Mouse (Mus musculus): ENCODE measurements at regions not wholly inside any gene's neighbourhood (a gene's known extent, or its start where the extent isn't known, plus 50 kb on each side); places are given as distances from the start of the nearest gene placed in this dataset.
A peak's percentile ranks its signal among the peaks of the same experiment; 100 is the strongest.

DNA sequence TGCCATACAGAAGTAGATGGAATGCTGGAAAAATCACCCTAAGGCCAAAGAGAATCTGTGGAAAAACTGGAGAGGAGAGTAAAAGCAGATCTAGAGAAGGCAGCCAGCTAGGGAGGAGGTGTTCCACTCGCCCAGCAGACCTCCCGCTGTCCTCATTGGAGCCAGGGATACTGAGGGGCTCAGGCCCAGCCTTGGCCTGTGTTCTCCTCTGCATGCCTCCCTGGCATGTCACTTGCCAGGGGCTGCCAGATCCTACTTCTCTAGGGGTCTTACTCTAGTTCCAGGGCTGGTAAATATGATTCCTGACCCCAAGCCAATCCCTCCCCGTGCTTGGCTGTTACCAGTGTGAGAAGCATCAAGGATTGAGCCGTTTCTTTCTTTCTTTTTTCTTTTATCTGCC, 59.5 kb upstream of the Cdon start:
- H3K4me2 ChIP-seq (replicated peaks) = peak overlapping the region; percentile 17; the same call in 1 of the 2 replicates
- no peaks in the 10 kb centered on the region for H3K36me3 ChIP-seq
- no peak overlapping the region for H3K9ac ChIP-seq
- peak overlapping the region; percentile 93 for H3K27ac ChIP-seq
- no peak overlapping the region for H3K4me3 ChIP-seq
- 15% methylated on average over 4 of the region's 4 CpGs for WGBS
- ATAC-seq (ENCODE audit: low FRiP score, low read depth) = no peak
- H3K27me3 ChIP-seq = no peaks in the 10 kb centered on the region
- peaks cover 67% of the 10 kb centered on the region for H3K4me1 ChIP-seq
- no peaks in the 10 kb centered on the region for H3K9me3 ChIP-seq

DNA sequence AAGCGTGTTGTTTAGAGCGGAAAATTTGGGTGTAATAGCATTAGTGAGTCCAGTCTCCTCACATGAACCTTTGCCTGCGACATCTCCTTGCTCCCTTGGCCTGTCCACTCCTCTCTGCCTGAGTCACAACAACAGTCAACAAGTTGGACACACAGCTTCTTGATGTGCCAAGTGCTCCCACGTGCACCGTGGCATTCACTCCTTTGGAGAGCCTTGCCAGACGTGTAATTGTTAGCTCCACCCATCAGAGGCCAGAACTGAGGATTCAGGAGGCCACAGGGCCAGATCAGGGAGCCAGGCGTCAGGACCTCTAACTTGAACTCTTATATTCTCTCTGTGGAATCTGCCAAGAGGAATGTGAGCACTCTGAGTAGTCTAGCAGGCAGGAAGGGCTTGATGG, 58.7 kb upstream of the Cdon start:
- no peak overlapping the region for H3K4me3 ChIP-seq
- no peak overlapping the region for H3K9ac ChIP-seq
- H3K9me3 ChIP-seq = no peaks in the 10 kb centered on the region
- H3K4me1 ChIP-seq = peaks cover 67% of the 10 kb centered on the region
- H3K36me3 ChIP-seq = no peaks in the 10 kb centered on the region
- no peak for ATAC-seq (ENCODE audit: low FRiP score, low read depth)
- peak overlapping the region; percentile 93 for H3K27ac ChIP-seq
- no peaks in the 10 kb centered on the region for H3K27me3 ChIP-seq
- H3K4me2 ChIP-seq (replicated peaks) = peak overlapping the region; percentile 21; the same call in 1 of the 2 replicates
- WGBS = 45% methylated on average over 7 of the region's 7 CpGs

DNA sequence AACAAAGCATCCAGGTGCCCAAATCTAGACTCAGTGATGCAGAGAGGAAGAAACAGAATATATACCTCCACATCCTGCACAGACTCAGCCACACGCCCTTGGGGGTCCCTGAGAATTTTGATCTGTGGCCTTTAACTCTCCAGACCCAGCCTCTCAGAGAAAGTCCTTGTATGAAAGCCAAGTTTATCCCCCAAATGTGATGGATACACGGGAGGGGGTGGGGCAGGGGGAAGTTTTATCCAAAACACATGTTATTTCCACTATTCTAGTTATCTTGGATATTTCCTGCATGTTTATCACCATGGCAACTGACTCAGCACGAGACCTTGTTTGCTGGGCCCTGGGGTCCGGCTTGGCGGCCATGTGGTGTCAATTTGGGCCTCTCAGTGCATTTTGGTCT, 57.8 kb upstream of the Cdon start:
- Histone ChIP-seq H3K4me2 (replicated peaks) (peak overlapping the region; percentile 21), H3K9me3 (no peaks in the 10 kb centered on the region), H3K36me3 (no peaks in the 10 kb centered on the region), H3K27ac (peak overlapping the region; percentile 93), H3K4me3 (no peak overlapping the region), H3K9ac (no peak overlapping the region; the same call in 1 of the 2 replicates), H3K4me1 (peaks cover 71% of the 10 kb centered on the region), H3K27me3 (no peaks in the 10 kb centered on the region)
- WGBS = 15% methylated on average over 5 of the region's 5 CpGs
- ATAC-seq (ENCODE audit: low FRiP score, low read depth) = peak; percentile 77

DNA sequence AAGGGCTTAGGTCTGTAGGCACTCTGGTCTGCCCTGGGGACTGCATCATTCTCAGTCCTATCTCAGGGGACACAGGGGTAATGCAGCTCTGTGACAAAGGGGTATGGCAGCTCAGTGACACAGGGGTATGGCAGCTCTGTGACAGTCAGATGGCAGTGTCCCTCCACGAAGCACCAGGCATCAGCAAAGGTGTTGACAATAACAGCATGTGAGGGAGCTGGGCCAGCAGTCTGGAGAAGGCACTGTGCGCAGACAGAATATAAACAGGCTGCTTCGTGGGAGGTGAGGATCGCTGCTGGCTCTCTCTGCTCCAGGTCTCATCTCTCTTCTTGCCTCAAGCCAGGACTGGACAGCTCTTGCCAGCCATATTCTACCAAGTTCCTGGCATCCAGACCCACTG, 57.0 kb upstream of the Cdon start:
- H3K36me3 ChIP-seq = no peaks in the 10 kb centered on the region
- H3K4me1 ChIP-seq = peaks cover 73% of the 10 kb centered on the region
- no peak overlapping the region for H3K4me3 ChIP-seq
- H3K9ac ChIP-seq = no peak overlapping the region; the same call in 1 of the 2 replicates
- no peak for ATAC-seq (ENCODE audit: low FRiP score, low read depth)
- no peaks in the 10 kb centered on the region for H3K9me3 ChIP-seq
- no peak overlapping the region for H3K4me2 ChIP-seq (replicated peaks)
- peak overlapping the region; percentile 93 for H3K27ac ChIP-seq
- H3K27me3 ChIP-seq = no peaks in the 10 kb centered on the region
- 60% methylated on average over 4 of the region's 4 CpGs for WGBS

DNA sequence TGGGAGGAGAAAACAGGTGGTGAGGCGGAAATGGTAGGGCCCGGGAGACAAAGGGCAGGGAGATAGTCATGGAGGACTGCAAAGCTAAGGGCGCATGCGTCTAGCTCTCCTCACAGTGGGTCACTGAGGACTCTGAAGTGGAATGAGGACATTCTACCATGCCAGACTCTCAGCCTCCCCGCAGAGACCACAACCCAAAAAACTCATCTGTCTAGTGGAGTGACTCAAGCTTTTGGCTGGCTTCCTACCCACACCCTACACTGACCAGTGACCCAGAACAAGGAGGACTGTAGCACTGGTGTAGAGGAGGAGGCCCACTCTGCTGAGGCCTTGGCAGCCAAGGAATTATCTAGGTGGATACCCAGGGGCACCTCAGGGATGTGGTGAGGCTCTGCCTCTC, 55.0 kb upstream of the Cdon start:
- Histone ChIP-seq H3K9me3 (no peaks in the 10 kb centered on the region), H3K36me3 (no peaks in the 10 kb centered on the region), H3K4me2 (replicated peaks) (no peak overlapping the region), H3K27me3 (no peaks in the 10 kb centered on the region), H3K27ac (no peak overlapping the region), H3K4me1 (peaks cover 62% of the 10 kb centered on the region), H3K4me3 (no peak overlapping the region), H3K9ac (no peak overlapping the region)
- ATAC-seq (ENCODE audit: low FRiP score, low read depth) = no peak
- 89% methylated on average over 5 of the region's 5 CpGs for WGBS

DNA sequence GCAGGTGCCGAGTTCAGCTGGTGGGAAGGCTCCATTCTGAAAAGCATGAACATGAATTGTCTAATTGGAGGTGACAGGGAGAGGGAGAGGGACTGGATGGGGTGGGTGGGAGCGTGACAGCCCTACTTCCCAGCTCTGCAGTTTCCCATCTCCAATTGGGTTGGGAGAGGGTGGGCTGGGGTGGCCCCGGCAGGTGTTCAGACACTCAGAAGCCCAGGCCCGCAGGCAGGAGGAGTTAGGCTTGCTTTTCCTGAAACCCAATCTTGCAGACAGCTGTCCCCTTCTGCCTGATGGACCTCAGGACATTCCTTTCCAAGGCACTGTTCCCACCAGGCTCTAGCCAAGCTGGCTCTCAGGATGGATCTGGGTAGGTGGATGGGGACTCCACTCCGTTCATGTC, 51.9 kb upstream of the Cdon start:
- 68% methylated on average over 5 of the region's 5 CpGs for WGBS
- no peak overlapping the region for H3K4me3 ChIP-seq
- no peaks in the 10 kb centered on the region for H3K9me3 ChIP-seq
- H3K36me3 ChIP-seq = no peaks in the 10 kb centered on the region
- peaks cover 38% of the 10 kb centered on the region for H3K4me1 ChIP-seq
- H3K9ac ChIP-seq = no peak overlapping the region
- no peaks in the 10 kb centered on the region for H3K27me3 ChIP-seq
- ATAC-seq (ENCODE audit: low FRiP score, low read depth) = peak; percentile 72
- H3K4me2 ChIP-seq (replicated peaks) = no peak overlapping the region
- H3K27ac ChIP-seq = no peak overlapping the region

DNA sequence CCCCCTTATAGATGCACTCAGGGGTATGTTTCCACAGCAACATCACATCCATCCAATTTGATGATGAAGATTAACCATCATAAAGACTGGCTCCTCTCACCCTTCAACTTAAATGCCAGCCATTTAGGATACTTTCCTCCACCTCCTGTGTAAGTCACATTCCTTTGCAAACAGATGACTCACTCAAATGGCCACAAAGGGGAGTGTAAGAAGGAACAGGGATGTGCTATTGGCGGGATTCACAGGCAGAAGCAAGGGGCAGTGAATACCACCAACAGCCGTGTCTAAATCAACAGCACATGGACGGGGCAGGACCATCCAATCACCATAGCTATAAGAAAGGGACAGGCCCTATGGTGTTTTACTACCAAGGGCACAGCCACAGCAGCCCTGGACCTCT, 50.9 kb upstream of the Cdon start:
- H3K27me3 ChIP-seq = no peaks in the 10 kb centered on the region
- H3K9me3 ChIP-seq = no peaks in the 10 kb centered on the region
- no peak for ATAC-seq (ENCODE audit: low FRiP score, low read depth)
- no peak overlapping the region for H3K4me3 ChIP-seq
- H3K27ac ChIP-seq = no peak overlapping the region
- no peak overlapping the region for H3K4me2 ChIP-seq (replicated peaks)
- no peaks in the 10 kb centered on the region for H3K36me3 ChIP-seq
- no peak overlapping the region for H3K9ac ChIP-seq
- H3K4me1 ChIP-seq = peaks cover 32% of the 10 kb centered on the region
- WGBS = 59% methylated on average over 3 of the region's 3 CpGs

DNA sequence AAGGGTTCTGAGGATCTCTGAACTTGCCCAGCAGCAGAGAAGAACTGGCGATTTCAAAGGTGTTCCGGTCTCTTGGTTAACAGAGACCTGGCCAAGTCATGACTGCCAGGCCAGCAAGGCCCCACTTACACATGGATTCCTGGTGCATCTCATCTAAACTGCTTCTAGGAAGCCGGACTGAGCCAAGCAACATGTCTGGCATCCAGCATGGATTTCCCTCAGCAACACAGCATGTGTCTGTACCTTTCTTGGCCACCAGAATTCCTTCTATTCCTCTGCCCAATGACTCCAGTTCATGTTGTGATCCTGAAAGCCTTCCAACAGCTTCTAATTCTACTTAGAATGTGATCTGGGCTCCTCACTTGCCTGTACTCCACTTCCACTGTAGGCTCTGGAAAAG, 50.0 kb upstream of the Cdon start:
- 80% methylated on average over 3 of the region's 3 CpGs for WGBS
- Histone ChIP-seq H3K9me3 (no peaks in the 10 kb centered on the region), H3K27ac (no peak overlapping the region)

More for the DNA sequence above, 50.0 kb upstream of the Cdon start:
- no peak for ATAC-seq (ENCODE audit: low FRiP score, low read depth)
- H3K4me2 ChIP-seq (replicated peaks) = no peak overlapping the region
- H3K9ac ChIP-seq = no peak overlapping the region
- H3K4me1 ChIP-seq = peaks cover 32% of the 10 kb centered on the region
- no peak overlapping the region for H3K4me3 ChIP-seq
- H3K36me3 ChIP-seq = no peaks in the 10 kb centered on the region
- H3K27me3 ChIP-seq = no peaks in the 10 kb centered on the region

All from limb, embryonic 13.5 days (tissue).